Mouse (Mus musculus) limb, embryonic 14.5 days (tissue): Measurements from ENCODE around the gene Nr1d2. TPM values are rescaled to one million over a fixed set of nuclear protein-coding genes. Genes with fewer than 3 reads are reported as not detected.

Experiments
- ATAC-seq: fragments of 200-750 bp; cut with Nextera tagmentation; 2 replicates; pipeline ENCODE4 v1.8.0; 2017; ENCODE audit warnings: low read depth, moderate number of reproducible peaks, moderate TSS enrichment; ENCODE audit not compliant: low FRiP score
- DNase-seq: peaks from one replicate; pipeline ENCODE4 v3.0.0-alpha.2; 2015; ENCODE audit warnings: low spot score
- H3K27ac ChIP-seq: fragments of 300-500 bp; sonication (generic); replicated peaks from 2 replicates; pipeline ENCODE4 v1.5.1; 2014; ENCODE audit warnings: low read depth, mild to moderate bottlenecking, low read length, moderate library complexity, mixed read lengths
- H3K27me3 ChIP-seq: fragments of 300-500 bp; sonication (generic); 2 replicates; pipeline ENCODE4 v1.6.1; 2014; ENCODE audit warnings: low read length, mixed read lengths; ENCODE audit not compliant: control insufficient read depth, insufficient read depth
- H3K36me3 ChIP-seq: fragments of 300-500 bp; sonication (generic); 2 replicates; pipeline ENCODE4 v1.6.1; 2014; ENCODE audit warnings: mild to moderate bottlenecking, low read length, moderate library complexity, mixed read lengths; ENCODE audit not compliant: control insufficient read depth, insufficient read depth
- H3K4me1 ChIP-seq: fragments of 300-500 bp; sonication (generic); 2 replicates; pipeline ENCODE4 v1.6.1; 2014; ENCODE audit warnings: antibody characterized with exemption, low read length, mixed read lengths; ENCODE audit not compliant: control insufficient read depth, insufficient read depth
- H3K4me2 ChIP-seq: fragments of 300-500 bp; sonication (generic); replicated peaks from 2 replicates; pipeline ENCODE4 v1.6.1; 2014; ENCODE audit warnings: low read depth, mild to moderate bottlenecking, low read length, moderate library complexity; ENCODE audit not compliant: severe bottlenecking
- H3K4me3 ChIP-seq: fragments of 300-500 bp; sonication (generic); replicated peaks from 2 replicates; pipeline ENCODE4 v1.5.1; 2014; ENCODE audit warnings: low read length
- H3K9ac ChIP-seq: fragments of 300-500 bp; sonication (generic); 2 replicates; pipeline ENCODE4 v1.6.1; 2014; ENCODE audit warnings: mild to moderate bottlenecking, low read depth, low read length, moderate library complexity; ENCODE audit not compliant: severe bottlenecking
- H3K9me3 ChIP-seq: fragments of 300-500 bp; sonication (generic); 2 replicates; pipeline ENCODE4 v1.6.1; 2016; ENCODE audit warnings: low read length; ENCODE audit not compliant: control insufficient read depth
- POLR2A ChIP-seq: fragments of 200-500 bp; IDR thresholded peaks from 2 replicates; pipeline ENCODE4 v1.8.0; 2012; ENCODE audit warnings: inconsistent platforms, mild to moderate bottlenecking, moderate library complexity, borderline replicate concordance; ENCODE audit not compliant: insufficient read depth, insufficient read length; ENCODE audit errors: extremely low read depth
- WGBS: fragments of 180-500 bp; shearing (Covaris S2); extraction: QIAGEN DNeasy Blood & Tissue Kit; methylation state at CpG from one replicate; pipeline ENCODE4 v1.1.7; 2014; 5-methylcytosine and 5-hydroxymethylcytosine counted together
- polyA plus RNA-seq, 2 experiments: library from polyadenylated mRNA; depleted of rRNA in 1 of 2; stranded (reverse) in 1 of 2; unstranded in 1 of 2; fragments of >200 nt; fragmentation: Nextera tagmentation in 1 of 2; extraction: Ambion mirVana in 1 of 2; gene quantifications; 2 replicates each; pipeline versions ENCODE4 v1.2.1 to v1.2.3; 2012 to 2014

The Nr1d2 gene
- polyA plus RNA-seq, 2 experiments: 5.2 to 9.7 TPM

- Histone ChIP-seq H3K4me1 (peaks cover 7% of the 10 kb centered on the region; the same call in 1 of the 2 replicates), H3K9me3 (0 out of 2 replicates have a peak, but pooled peaks cover 4% of the 10 kb centered on the region), H3K4me3 (no peak overlapping the region), H3K9ac (no peak overlapping the region), H3K27ac (no peak overlapping the region; the same call in 1 of the 2 replicates), H3K27me3 (no peaks in the 10 kb centered on the region), H3K36me3 (peaks cover 19% of the 10 kb centered on the region), H3K4me2 (no peak overlapping the region)
- 31% methylated on average over 4 of the region's 4 CpGs for WGBS
- ATAC-seq (peak; percentile 74), DNase-seq (peak; percentile 68)
- TF ChIP-seq POLR2A: no peak
Measured at GRCm38 (mm10) chr14:18263427-18263826, 24.5 kb upstream of the Nr1d2 start.

DNA sequence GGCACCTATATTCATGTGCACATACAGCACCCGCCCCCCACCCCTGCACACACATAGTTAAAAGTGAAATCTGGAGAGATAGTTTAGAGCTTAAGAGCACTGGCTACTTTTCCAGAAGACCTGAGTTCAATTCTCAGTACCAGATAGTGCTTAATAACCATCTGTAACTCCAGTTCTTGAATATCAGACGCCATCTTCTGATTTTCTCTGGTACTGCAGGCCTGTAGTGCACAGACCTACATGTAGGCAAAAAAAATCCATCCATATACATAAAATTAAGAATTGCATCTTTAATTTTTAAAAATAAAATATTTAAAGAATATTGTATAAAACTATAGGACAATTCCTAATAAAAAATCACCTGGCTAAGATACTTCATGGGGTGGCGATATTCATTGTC, 22.3 kb upstream of the Nr1d2 start:
- no peak for DNase-seq
- no peaks in the 10 kb centered on the region for H3K27me3 ChIP-seq
- H3K36me3 ChIP-seq: no peaks in the 10 kb centered on the region; the same call in 1 of the 2 replicates
- no peak overlapping the region for H3K4me2 ChIP-seq
- no peak for TF ChIP-seq POLR2A
- no peak overlapping the region for H3K9ac ChIP-seq
- WGBS: 86% methylated on average over 3 of the region's 3 CpGs
- H3K4me3 ChIP-seq: no peak overlapping the region
- H3K4me1 ChIP-seq: peaks cover 7% of the 10 kb centered on the region; the same call in 1 of the 2 replicates
- 0 out of 2 replicates have a peak, but pooled peaks cover 4% of the 10 kb centered on the region for H3K9me3 ChIP-seq
- H3K27ac ChIP-seq: no peak overlapping the region
- ATAC-seq: no peak

- no peak overlapping the region for H3K27ac ChIP-seq
Measured at GRCm38 (mm10) chr14:18242638-18243130, 3.8 kb upstream of the Nr1d2 start.

GRCm38 (mm10) chr14:18241786-18242185, 2.9 kb upstream of the Nr1d2 start:
- no peaks in the 10 kb centered on the region for H3K36me3 ChIP-seq
- TF ChIP-seq POLR2A: no peak
- H3K27ac ChIP-seq: no peak overlapping the region
- no peak overlapping the region for H3K4me2 ChIP-seq
- 84% methylated on average over 4 of the region's 4 CpGs for WGBS
- no peak overlapping the region for H3K9ac ChIP-seq
- 0 out of 2 replicates have a peak, but pooled peaks cover 5% of the 10 kb centered on the region for H3K4me1 ChIP-seq
- no peak overlapping the region for H3K4me3 ChIP-seq
- H3K27me3 ChIP-seq: no peaks in the 10 kb centered on the region
- H3K9me3 ChIP-seq: no peaks in the 10 kb centered on the region
- ATAC-seq (no peak), DNase-seq (no peak)

More at GRCm38 (mm10) chr14:18242638-18243130, 3.8 kb upstream of the Nr1d2 start:
- no peak overlapping the region for H3K4me2 ChIP-seq
- ATAC-seq: no peak
- no peaks in the 10 kb centered on the region for H3K4me1 ChIP-seq
- H3K9me3 ChIP-seq: no peaks in the 10 kb centered on the region
- no peaks in the 10 kb centered on the region for H3K36me3 ChIP-seq
- WGBS: 84% methylated on average over 21 of the region's 21 CpGs
- no peak for TF ChIP-seq POLR2A
- DNase-seq: no peak
- no peak overlapping the region for H3K4me3 ChIP-seq
- H3K27me3 ChIP-seq: no peaks in the 10 kb centered on the region
- no peak overlapping the region for H3K9ac ChIP-seq

GRCm38 (mm10) chr14:18240132-18240531, 1.2 kb upstream of the Nr1d2 start:
- no peak for DNase-seq
- H3K9ac ChIP-seq: no peak overlapping the region
- H3K36me3 ChIP-seq: no peaks in the 10 kb centered on the region

More at GRCm38 (mm10) chr14:18240132-18240531, 1.2 kb upstream of the Nr1d2 start:
- Histone ChIP-seq H3K4me3 (no peak overlapping the region), H3K27ac (no peak overlapping the region), H3K27me3 (no peaks in the 10 kb centered on the region), H3K4me2 (0 out of 2 replicates have a peak overlapping the region, but pooled peaks have one; percentile 83), H3K4me1 (0 out of 2 replicates have a peak, but pooled peaks cover 5% of the 10 kb centered on the region), H3K9me3 (no peaks in the 10 kb centered on the region)
- no peak for ATAC-seq
- WGBS: 70% methylated on average over 7 of the region's 7 CpGs
- TF ChIP-seq POLR2A: no peak
